Mouse (Mus musculus) heart, embryonic 12.5 days (tissue): Measurements from ENCODE around the gene Tle6. TPM values are rescaled to one million over a fixed set of nuclear protein-coding genes. Genes with fewer than 3 reads are reported as not detected.

Experiments used
- ATAC-seq: fragments of 200-750 bp; cut with Nextera tagmentation; 2 replicates; pipeline ENCODE4 v1.8.0; 2017; ENCODE audit warnings: moderate TSS enrichment, moderate library complexity; ENCODE audit not compliant: insufficient number of reproducible peaks, low FRiP score
- H3K27ac ChIP-seq: fragments of 300-500 bp; sonication (generic); 2 replicates; pipeline ENCODE4 v1.5.1; 2016; ENCODE audit warnings: mild to moderate bottlenecking, moderate library complexity; ENCODE audit not compliant: poor library complexity, severe bottlenecking
- H3K27me3 ChIP-seq: fragments of 300-500 bp; sonication (generic); replicated peaks from 2 replicates; pipeline ENCODE4 v1.6.1; 2016; ENCODE audit warnings: mild to moderate bottlenecking, moderate library complexity
- H3K36me3 ChIP-seq: fragments of 300-500 bp; sonication (generic); 2 replicates; pipeline ENCODE4 v1.6.1; 2016; ENCODE audit warnings: mild to moderate bottlenecking, moderate library complexity
- H3K4me1 ChIP-seq: fragments of 300-500 bp; sonication (generic); replicated peaks from 2 replicates; pipeline ENCODE4 v1.6.1; 2016; ENCODE audit warnings: mild to moderate bottlenecking
- H3K4me2 ChIP-seq: fragments of 300-500 bp; sonication (generic); 2 replicates; pipeline ENCODE4 v1.6.1; 2016; ENCODE audit warnings: mild to moderate bottlenecking, moderate library complexity
- H3K4me3 ChIP-seq: fragments of 300-500 bp; sonication (generic); 2 replicates; pipeline ENCODE4 v1.5.1; 2016; ENCODE audit warnings: mild to moderate bottlenecking
- H3K9ac ChIP-seq: fragments of 300-500 bp; sonication (generic); 2 replicates; pipeline ENCODE4 v1.6.1; 2016; ENCODE audit warnings: mild to moderate bottlenecking, moderate library complexity
- H3K9me3 ChIP-seq: fragments of 300-500 bp; sonication (generic); replicated peaks from 2 replicates; pipeline ENCODE4 v1.6.1; 2016; ENCODE audit warnings: mild to moderate bottlenecking, moderate library complexity
- WGBS: fragments of 180-500 bp; shearing (Covaris S2); methylation state at CpG from one replicate; pipeline ENCODE4 v1.1.7; 2016; 5-methylcytosine and 5-hydroxymethylcytosine counted together
- polyA plus RNA-seq: library from polyadenylated mRNA; unstranded; fragments of >200 nt; fragmentation: Nextera tagmentation; extraction: Ambion mirVana; gene quantifications from 2 replicates; pipeline ENCODE4 v1.2.1, GENCODE M21; 2016

Gene Tle6
- polyA plus RNA-seq, 1 experiment from 2014 or later = 27.2 TPM

- 0 out of 2 replicates have a peak, but pooled peaks cover 6% of the 10 kb centered on the region for H3K27me3 ChIP-seq
- H3K4me1 ChIP-seq = peaks cover 65% of the 10 kb centered on the region
- under 1% methylated on average over 34 of the region's 34 CpGs for WGBS
- peak overlapping the region; percentile 83 for H3K4me2 ChIP-seq
- peak; percentile 61 for ATAC-seq
- peak overlapping the region; percentile 71 for H3K9ac ChIP-seq
- H3K4me3 ChIP-seq = peak overlapping the region; percentile 48
- no peaks in the 10 kb centered on the region for H3K9me3 ChIP-seq
- H3K27ac ChIP-seq = peak overlapping the region; percentile 92
- H3K36me3 ChIP-seq = peaks cover 12% of the 10 kb centered on the region
These were observed 29.9 kb downstream of the Tle6 start for GRCm38 (mm10) chr10:81570831-81571500.

DNA sequence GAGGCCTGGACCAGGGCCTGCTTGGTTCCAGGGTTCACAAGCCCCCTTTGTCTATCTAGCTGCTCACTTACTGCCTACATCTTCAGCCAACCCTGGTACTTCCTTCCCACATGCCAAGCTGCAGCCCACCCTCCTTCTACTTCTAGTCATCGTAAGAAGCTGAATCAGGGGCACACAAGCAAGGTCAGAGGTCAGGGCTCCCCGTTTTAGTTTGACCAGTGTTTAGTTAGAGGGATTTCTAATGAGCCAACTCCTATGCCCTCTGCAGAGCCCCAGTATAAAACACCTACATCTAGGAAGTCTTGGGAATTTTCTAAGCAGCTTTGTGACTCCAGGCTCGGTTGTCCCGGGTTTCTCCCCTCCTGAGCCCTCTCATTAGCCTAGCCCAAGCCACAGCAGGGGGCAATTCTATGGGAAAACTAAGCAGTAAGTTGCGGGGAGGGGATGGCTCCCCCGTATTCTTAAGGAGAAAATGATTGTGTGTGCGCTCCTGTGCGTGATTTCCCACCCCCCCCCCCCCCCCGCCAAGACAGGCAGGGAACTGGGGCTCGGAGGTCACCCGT lies 30.6 kb downstream of the Tle6 start:
- H3K36me3 ChIP-seq = peaks cover 18% of the 10 kb centered on the region
- H3K4me2 ChIP-seq = peak overlapping the region; percentile 83
- 0 out of 2 replicates have a peak, but pooled peaks cover 6% of the 10 kb centered on the region for H3K27me3 ChIP-seq
- peaks cover 59% of the 10 kb centered on the region for H3K4me1 ChIP-seq
- peak overlapping the region; percentile 92 for H3K27ac ChIP-seq
- H3K4me3 ChIP-seq = peak overlapping the region; percentile 48
- no peaks in the 10 kb centered on the region for H3K9me3 ChIP-seq
- 5% methylated on average over 11 of the region's 11 CpGs for WGBS
- peak overlapping the region; percentile 71 for H3K9ac ChIP-seq
- ATAC-seq = no peak

- WGBS = 55% methylated on average over 9 of the region's 9 CpGs
- Histone ChIP-seq H3K4me1 (peaks cover 65% of the 10 kb centered on the region), H3K4me2 (0 out of 2 replicates have a peak overlapping the region, but pooled peaks have one; percentile 83), H3K4me3 (no peak overlapping the region), H3K27me3 (0 out of 2 replicates have a peak, but pooled peaks cover 6% of the 10 kb centered on the region), H3K9me3 (no peaks in the 10 kb centered on the region), H3K36me3 (peaks cover 25% of the 10 kb centered on the region), H3K27ac (peak overlapping the region; percentile 92), H3K9ac (no peak overlapping the region)
- no peak for ATAC-seq
These were observed 31.2 kb downstream of the Tle6 start for GRCm38 (mm10) chr10:81569507-81570237.

DNA sequence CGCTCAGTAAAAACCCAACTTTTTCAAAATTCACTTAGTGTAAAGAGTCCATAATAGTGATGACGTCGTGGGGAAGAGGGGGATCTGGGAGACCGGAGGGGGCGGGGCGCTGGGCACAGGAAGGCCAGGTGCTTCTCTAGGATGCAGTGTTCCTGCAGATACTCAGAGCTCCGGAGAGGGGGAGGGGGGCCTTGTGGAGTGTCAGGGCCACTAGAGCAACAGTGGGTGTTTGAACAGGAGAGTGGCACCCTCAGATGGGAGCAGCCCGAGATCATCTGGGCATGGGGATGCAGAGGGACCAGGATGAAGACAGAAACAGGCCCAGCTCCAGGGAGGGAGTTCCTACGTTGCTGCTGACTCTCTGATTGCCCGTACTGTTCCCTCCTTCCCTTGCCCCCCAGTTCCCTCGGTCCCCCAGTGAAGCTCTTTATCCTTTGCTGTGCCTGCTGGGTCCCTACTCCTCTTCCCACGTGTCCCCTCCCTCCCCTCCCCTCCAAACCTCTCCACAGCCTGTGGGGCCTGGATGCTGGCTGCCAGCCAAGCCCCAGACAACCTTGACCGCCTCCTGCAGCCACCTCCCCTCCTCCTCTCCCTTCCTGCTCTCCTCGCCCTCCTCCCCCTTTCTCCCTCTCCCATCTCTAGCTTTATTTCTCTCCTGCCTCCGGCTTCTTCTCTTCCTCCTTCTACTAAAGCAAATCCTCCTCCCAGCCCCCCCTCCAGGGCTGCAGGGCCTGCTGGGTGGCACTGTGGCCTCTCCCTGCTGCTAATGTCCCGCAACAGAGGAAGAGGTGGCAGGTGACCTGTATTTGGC lies 32.3 kb downstream of the Tle6 start:
- Histone ChIP-seq H3K4me3 (peak overlapping the region; percentile 1; the same call in 1 of the 2 replicates), H3K4me2 (peak overlapping the region; percentile 51), H3K4me1 (peaks cover 68% of the 10 kb centered on the region), H3K9me3 (no peaks in the 10 kb centered on the region), H3K27ac (peak overlapping the region; percentile 92), H3K27me3 (0 out of 2 replicates have a peak, but pooled peaks cover 6% of the 10 kb centered on the region), H3K36me3 (peaks cover 33% of the 10 kb centered on the region), H3K9ac (peak overlapping the region; percentile 61)
- 12% methylated on average over 16 of the region's 16 CpGs for WGBS
- ATAC-seq = peak; percentile 20; the same call in 1 of the 2 replicates

GRCm38 (mm10) chr10:81565257-81566228 lies 35.3 kb downstream of the Tle6 start:
- Histone ChIP-seq H3K27me3 (no peaks in the 10 kb centered on the region), H3K4me1 (peaks cover 78% of the 10 kb centered on the region), H3K9me3 (no peaks in the 10 kb centered on the region), H3K27ac (no peak overlapping the region), H3K4me2 (no peak overlapping the region), H3K36me3 (peaks cover 55% of the 10 kb centered on the region), H3K9ac (no peak overlapping the region), H3K4me3 (no peak overlapping the region)
- ATAC-seq = no peak
- 44% methylated on average over 20 of the region's 20 CpGs for WGBS

DNA sequence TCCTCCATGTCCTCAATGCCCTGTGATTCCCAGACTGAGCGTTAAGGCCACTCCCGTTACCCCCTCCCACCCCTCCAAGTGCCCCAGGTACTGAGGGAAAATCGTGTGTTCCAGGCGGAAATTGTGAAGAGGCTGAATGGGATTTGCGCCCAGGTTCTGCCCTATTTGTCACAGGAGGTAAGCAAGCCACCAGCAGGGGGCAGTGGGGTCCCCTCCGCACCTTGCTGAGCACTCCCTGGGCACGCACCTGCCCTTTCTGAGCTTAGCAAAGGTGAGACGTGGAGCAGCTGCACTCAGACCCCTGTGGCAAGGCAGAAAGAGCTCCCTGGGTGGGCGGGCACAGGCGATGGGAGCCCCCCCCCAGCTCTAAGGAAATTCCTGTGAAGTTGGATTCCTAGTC lies 36.1 kb downstream of the Tle6 start:
- Histone ChIP-seq H3K4me2 (no peak overlapping the region; the same call in 1 of the 2 replicates), H3K9me3 (no peaks in the 10 kb centered on the region), H3K4me1 (peaks cover 70% of the 10 kb centered on the region), H3K27me3 (no peaks in the 10 kb centered on the region), H3K9ac (no peak overlapping the region), H3K27ac (no peak overlapping the region), H3K4me3 (no peak overlapping the region), H3K36me3 (peaks cover 55% of the 10 kb centered on the region)
- ATAC-seq = no peak
- WGBS = 26% methylated on average over 10 of the region's 10 CpGs

- H3K4me1 ChIP-seq = peaks cover 65% of the 10 kb centered on the region
- peak overlapping the region; percentile 69; the same call in 1 of the 2 replicates for H3K27ac ChIP-seq
- no peak for ATAC-seq
- WGBS = 2% methylated on average over 10 of the region's 10 CpGs
- H3K36me3 ChIP-seq = peaks cover 55% of the 10 kb centered on the region
- peak overlapping the region; percentile 65 for H3K9ac ChIP-seq
- peak overlapping the region; percentile 62 for H3K4me2 ChIP-seq
- peak overlapping the region; percentile 30 for H3K4me3 ChIP-seq
- H3K9me3 ChIP-seq = no peaks in the 10 kb centered on the region
- no peaks in the 10 kb centered on the region for H3K27me3 ChIP-seq
These were observed 36.7 kb downstream of the Tle6 start for GRCm38 (mm10) chr10:81564216-81564615.

GRCm38 (mm10) chr10:81563481-81563880 lies 37.4 kb downstream of the Tle6 start:
- no peak for ATAC-seq
- H3K9me3 ChIP-seq = no peaks in the 10 kb centered on the region
- WGBS = 35% methylated on average over 6 of the region's 6 CpGs
- H3K27me3 ChIP-seq = no peaks in the 10 kb centered on the region
- H3K4me2 ChIP-seq = peak overlapping the region; percentile 62
- H3K36me3 ChIP-seq = peaks cover 55% of the 10 kb centered on the region
- peak overlapping the region; percentile 65 for H3K9ac ChIP-seq
- peaks cover 59% of the 10 kb centered on the region for H3K4me1 ChIP-seq
- H3K4me3 ChIP-seq = 0 out of 2 replicates have a peak overlapping the region, but pooled peaks have one; percentile 30
- H3K27ac ChIP-seq = peak overlapping the region; percentile 69; the same call in 1 of the 2 replicates

- ATAC-seq = no peak
- Histone ChIP-seq H3K27me3 (no peaks in the 10 kb centered on the region), H3K36me3 (peaks cover 55% of the 10 kb centered on the region), H3K4me2 (peak overlapping the region; percentile 10), H3K27ac (no peak overlapping the region), H3K4me3 (0 out of 2 replicates have a peak overlapping the region, but pooled peaks have one; percentile 0), H3K9ac (peak overlapping the region; percentile 48), H3K4me1 (peaks cover 50% of the 10 kb centered on the region), H3K9me3 (no peaks in the 10 kb centered on the region)
- WGBS = 78% methylated on average over 6 of the region's 6 CpGs
These were observed 38.5 kb downstream of the Tle6 start for GRCm38 (mm10) chr10:81562411-81562810.
